Mouse (Mus musculus) heart, postnatal 14 days (tissue): ENCODE results near the gene Kctd8. TPM values are rescaled to one million over a fixed set of nuclear protein-coding genes. Genes with fewer than 3 reads are reported as not detected.

Source experiments
- DNase-seq, 2 experiments: peaks; one replicate each; pipeline ENCODE4 v3.0.0; 2021 to 2022
- intact Hi-C: fragments of 180-260 bp; cut with DNase I; formaldehyde crosslinking; loops from one replicate; pipeline ENCODE4 v1.15.1; 2025
- microRNA-seq, 2 experiments: library from miRNA; unstranded; fragments of <30 nt; microRNA quantifications; one replicate each; pipeline ENCODE4 v1.2.0; 2021 to 2022
- total RNA-seq, 2 experiments: library from RNA; stranded (reverse); gene quantifications; 2 replicates each; pipeline ENCODE4 v1.2.3; 2021

Gene Kctd8
- total RNA-seq, 2 experiments from 2014 or later = 0.33 to 0.44 TPM

DNA sequence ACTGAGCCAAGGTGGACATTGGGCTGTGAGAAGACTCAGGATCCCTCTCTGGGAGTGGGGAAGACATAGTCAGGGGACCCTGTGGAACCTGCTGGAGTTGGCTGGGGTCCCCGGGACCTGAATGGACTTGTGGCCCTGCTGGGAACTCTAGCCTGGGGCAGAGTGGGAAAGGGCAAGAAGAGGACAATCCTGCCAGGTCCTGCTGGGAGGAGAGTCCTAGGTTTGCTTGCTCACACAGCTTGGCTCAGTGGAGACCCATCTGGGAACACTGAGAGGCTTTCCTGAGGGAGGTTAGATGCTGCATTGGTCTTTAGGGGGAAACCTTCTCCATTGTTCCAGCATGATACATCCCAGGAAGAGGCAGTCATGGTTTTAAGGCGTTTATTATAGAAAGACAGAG is 133.8 kb downstream of the Kctd8 start:
- no peak for DNase-seq
- intact Hi-C loops = no loop called here

DNA sequence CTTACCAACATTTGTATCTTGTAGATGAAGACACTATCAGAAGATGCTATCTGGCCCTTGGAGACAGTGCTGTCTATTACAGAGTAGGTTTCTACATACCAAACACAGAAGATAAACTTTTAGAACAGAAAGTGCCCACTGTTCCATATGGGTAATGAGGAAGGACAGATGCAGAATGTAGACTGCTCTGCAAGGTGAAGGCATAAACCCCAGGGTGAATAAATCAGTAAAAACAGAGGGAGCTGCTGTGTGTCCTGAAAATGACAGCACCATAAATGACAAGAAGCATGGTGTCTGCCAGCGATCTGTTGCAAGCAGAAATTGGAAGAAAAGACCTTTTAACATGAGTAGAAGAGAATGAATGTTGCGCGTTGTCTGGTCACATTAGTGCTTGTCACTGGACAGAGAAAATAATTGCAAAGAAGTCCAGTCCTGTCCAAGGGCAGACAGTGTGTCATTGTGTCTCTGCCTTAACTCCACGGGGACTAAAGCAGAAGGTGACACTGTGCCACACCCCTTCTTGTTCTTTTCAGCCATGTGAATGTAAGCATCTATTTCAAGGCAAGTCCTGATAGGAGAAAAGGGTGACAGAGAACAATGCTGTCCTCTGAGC is 181.5 kb downstream of the Kctd8 start:
- no peak for DNase-seq
- intact Hi-C loops = no loop called here

DNA sequence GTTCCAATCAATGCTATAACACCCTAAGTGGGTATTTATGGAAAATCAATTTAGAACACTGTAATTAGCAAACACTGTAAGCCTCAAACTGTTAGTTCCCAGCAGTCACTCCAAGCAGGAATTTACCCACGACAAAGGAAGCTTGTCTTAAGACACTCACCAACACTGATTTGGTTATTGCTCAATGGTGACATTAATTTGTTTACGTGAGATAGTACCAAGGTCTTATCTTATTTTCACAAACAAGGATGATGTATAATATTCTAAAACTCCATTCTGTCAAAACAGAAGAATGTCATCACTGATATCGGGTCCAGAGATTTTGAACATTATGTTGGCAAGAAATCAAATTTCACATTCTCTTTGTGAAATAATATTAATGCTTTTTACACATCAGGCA is 185.0 kb downstream of the Kctd8 start:
- intact Hi-C loops = no loop called here
- DNase-seq = no peak

DNA sequence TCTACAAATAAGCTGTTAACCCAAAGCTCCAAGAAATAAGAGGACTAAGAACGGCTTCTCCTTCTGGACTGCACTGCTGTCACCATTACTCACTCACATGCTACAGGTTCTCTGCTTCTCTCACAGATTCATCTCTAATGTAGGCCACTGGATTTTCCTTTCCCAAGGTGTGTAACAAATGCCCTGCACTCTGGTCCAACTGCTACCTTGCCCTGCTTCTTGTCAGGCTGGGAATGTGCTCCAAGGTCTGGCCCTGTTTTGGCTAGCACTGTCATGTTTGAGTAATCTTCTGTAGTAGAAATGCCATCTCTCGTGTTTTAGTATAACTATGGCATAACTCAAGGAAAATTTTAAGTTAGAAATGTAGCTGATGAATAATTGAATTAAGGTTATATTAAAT is 195.7 kb downstream of the Kctd8 start:
- DNase-seq = no peak
- intact Hi-C loops = no loop called here

DNA sequence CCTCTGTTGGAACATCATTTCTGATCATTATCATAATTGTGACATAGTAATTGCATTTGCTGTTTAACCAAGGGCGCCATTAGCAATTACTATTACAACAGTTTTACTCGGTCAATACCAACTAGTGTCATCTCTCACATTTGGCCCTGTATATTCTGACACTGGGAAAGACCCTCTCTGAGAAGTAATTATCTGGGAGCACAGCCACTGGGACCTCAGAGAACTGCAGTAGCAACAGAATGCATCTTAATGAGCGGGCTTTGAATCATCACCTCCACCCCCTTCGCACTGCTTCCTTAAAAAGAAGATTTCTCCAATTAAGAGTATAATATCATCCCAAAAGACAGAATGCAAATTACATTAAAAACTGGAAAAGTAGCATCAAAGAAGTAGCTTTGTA is 200.4 kb downstream of the Kctd8 start:
- intact Hi-C loops = no loop called here

DNA sequence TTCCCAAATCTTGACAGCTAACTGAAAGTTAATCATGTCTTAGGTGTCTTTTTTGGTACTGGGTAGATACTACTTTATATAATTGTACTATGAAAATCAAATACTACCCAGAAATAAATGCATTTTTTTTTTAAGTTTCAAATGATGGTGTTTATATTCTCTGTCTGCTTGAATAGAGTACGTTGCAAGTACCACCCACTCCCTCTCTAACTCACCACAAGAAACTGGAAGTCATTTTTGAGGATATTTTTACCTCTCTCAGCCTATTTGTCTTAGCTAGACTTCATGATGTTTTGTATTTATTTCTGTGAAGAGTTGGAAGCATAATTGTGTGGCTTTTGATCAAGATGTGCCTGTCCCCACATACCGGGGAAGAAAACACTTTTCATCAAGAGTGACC is 232.8 kb downstream of the Kctd8 start:
- no peak for DNase-seq
- intact Hi-C loops = no loop called here

More for the DNA sequence above, 200.4 kb downstream of the Kctd8 start:
- DNase-seq = no peak

DNA sequence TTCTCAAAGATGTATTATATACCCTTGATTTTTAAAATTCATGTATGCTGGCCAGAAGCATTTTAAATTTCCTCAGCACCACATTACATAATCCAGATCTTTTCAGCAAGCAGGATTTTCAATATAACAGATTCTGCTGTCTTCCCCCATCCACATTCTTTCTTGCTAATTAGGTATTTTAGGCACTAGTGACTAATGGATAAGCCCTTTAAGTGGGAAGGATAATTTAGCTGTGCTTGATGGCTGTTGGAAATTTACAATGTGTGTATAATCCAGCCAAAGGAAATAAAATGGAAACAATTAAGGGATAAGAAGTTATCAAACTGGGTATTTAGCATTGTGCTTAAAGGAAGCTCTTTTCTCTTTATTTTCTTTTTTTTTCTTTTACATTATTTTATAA is 252.6 kb downstream of the Kctd8 start:
- intact Hi-C loops = no loop called here
- no peak for DNase-seq

Small RNA genes within 50 kb of the gene (microRNA-seq; reads per million reads assigned to microRNA genes)
- gene Gm24368 = 0 reads per million in 2 experiments

Other genes starting within 250 kb of the Kctd8 start
- gene Yipf7, start 201.0 kb upstream of the Kctd8 start, total RNA-seq = 100 to 1,000 TPM; 126 to 146 TPM
- 10 to 100 TPM; 27.7 to 30.5 TPM for gene Guf1, start 215.2 kb upstream of the Kctd8 start, total RNA-seq